Mouse (Mus musculus) retina, postnatal 7 days (tissue): ENCODE results near the gene Gm33543.

Experiments
- DNase-seq: peaks from one replicate; pipeline ENCODE4 v3.0.0-alpha.2; 2012; ENCODE audit warnings: low read depth, low spot score

Gene Gm33543

GRCm38 (mm10) chr10:95836530-95837264 is 6.0 kb downstream of the Gm33543 start:
- no peak for DNase-seq

GRCm38 (mm10) chr10:95830891-95831290 is 11.8 kb downstream of the Gm33543 start:
- DNase-seq = no peak

GRCm38 (mm10) chr10:95829471-95829870 is 13.3 kb downstream of the Gm33543 start:
- no peak for DNase-seq

GRCm38 (mm10) chr10:95828374-95828773 is 14.4 kb downstream of the Gm33543 start:
- no peak for DNase-seq

- DNase-seq = no peak
Observed at GRCm38 (mm10) chr10:95825651-95826050, 17.1 kb downstream of the Gm33543 start.

GRCm38 (mm10) chr10:95818506-95818905 is 24.2 kb downstream of the Gm33543 start:
- no peak for DNase-seq

- no peak for DNase-seq
Observed at GRCm38 (mm10) chr10:95817419-95818161, 25.1 kb downstream of the Gm33543 start.

GRCm38 (mm10) chr10:95814351-95814750 is 28.4 kb downstream of the Gm33543 start:
- DNase-seq = no peak

GRCm38 (mm10) chr10:95811869-95812268 is 30.9 kb downstream of the Gm33543 start:
- no peak for DNase-seq

GRCm38 (mm10) chr10:95801443-95801811 is 41.3 kb downstream of the Gm33543 start:
- no peak for DNase-seq

- DNase-seq = no peak
Observed at GRCm38 (mm10) chr10:95800693-95801442, 41.9 kb downstream of the Gm33543 start.

GRCm38 (mm10) chr10:95797645-95798395 is 44.9 kb downstream of the Gm33543 start:
- DNase-seq = no peak

GRCm38 (mm10) chr10:95795500-95795899 is 47.2 kb downstream of the Gm33543 start:
- DNase-seq = no peak

- no peak for DNase-seq
Observed at GRCm38 (mm10) chr10:95794706-95795105, 48.0 kb downstream of the Gm33543 start.

GRCm38 (mm10) chr10:95791427-95791804 is 51.3 kb downstream of the Gm33543 start:
- DNase-seq = no peak

- peak; percentile 29 for DNase-seq
Observed at GRCm38 (mm10) chr10:95790771-95791426, 51.8 kb downstream of the Gm33543 start.

- DNase-seq = no peak
Observed at GRCm38 (mm10) chr10:95787176-95787575, 55.6 kb downstream of the Gm33543 start.

GRCm38 (mm10) chr10:95784837-95785236 is 57.9 kb downstream of the Gm33543 start:
- DNase-seq = no peak

- DNase-seq = no peak
Observed at GRCm38 (mm10) chr10:95780881-95781600, 61.7 kb downstream of the Gm33543 start.

GRCm38 (mm10) chr10:95779801-95780385 is 62.8 kb downstream of the Gm33543 start:
- DNase-seq = no peak
